Mouse (Mus musculus) embryonic fibroblast, embryonic 13.5 days (primary cell): Measurements from ENCODE around the gene Cep57l1.

Source experiments
- CTCF ChIP-seq: IDR thresholded peaks from 2 replicates; pipeline ENCODE4 v1.5.1; 2011; ENCODE audit warnings: mild to moderate bottlenecking, control low read depth, low read length, moderate library complexity, borderline replicate concordance; ENCODE audit not compliant: insufficient read depth
- POLR2A ChIP-seq: IDR thresholded peaks from 2 replicates; pipeline ENCODE4 v1.6.1; 2011; ENCODE audit warnings: low read depth, mild to moderate bottlenecking, control low read depth, low read length, moderate library complexity

- TF ChIP-seq CTCF = no peak
- no peak for TF ChIP-seq POLR2A
Observed at GRCm38 (mm10) chr10:41766280-41766679, 43.4 kb downstream of the Cep57l1 start.
